Mouse (Mus musculus) CH12.LX (cell line): ENCODE data around the gene Ccdc92. TPM values are rescaled to one million over a fixed set of nuclear protein-coding genes. Genes with fewer than 3 reads are reported as not detected.

ENCODE experiments used
- DNase-seq: peaks from one replicate; pipeline ENCODE4 v3.0.0-alpha.2; 2013; ENCODE audit errors: extremely low read depth
- H3K27ac ChIP-seq: 2 replicates; pipeline ENCODE4 v1.5.1; 2012; ENCODE audit warnings: low read depth, mild to moderate bottlenecking, control low read depth, moderate library complexity; ENCODE audit not compliant: insufficient read depth
- H3K27me3 ChIP-seq: replicated peaks from 2 replicates; pipeline ENCODE3; 2012; ENCODE audit warnings: inconsistent platforms
- H3K36me3 ChIP-seq, 2 experiments: replicated peaks in 1 of 2; 2 replicates each; pipeline versions ENCODE3 to v1.6.1; 2012; ENCODE audit warnings: inconsistent platforms in 1 of 2, low read length in 1 of 2, mild to moderate bottlenecking in 1 of 2, mixed read lengths in 1 of 2, moderate library complexity in 1 of 2; ENCODE audit not compliant: control insufficient read depth in 1 of 2, insufficient read depth in 1 of 2
- H3K4me1 ChIP-seq, 2 experiments: 2 replicates each; pipeline ENCODE4 v1.6.1; 2012; ENCODE audit warnings: inconsistent platforms in 1 of 2, moderate library complexity in 1 of 2; ENCODE audit not compliant: insufficient read depth in 2 of 2, control insufficient read depth in 1 of 2
- H3K4me2 ChIP-seq: 2 replicates; pipeline ENCODE4 v1.6.1; 2012; ENCODE audit warnings: low read depth, mild to moderate bottlenecking, control low read depth; ENCODE audit not compliant: poor library complexity, insufficient read depth, severe bottlenecking
- H3K4me3 ChIP-seq, 3 experiments: fragments of 150-350 bp in 1 of 3; sonication (generic) in 1 of 3; replicated peaks in 1 of 3; 2 replicates each; pipeline versions ENCODE3 to v1.5.1; 2011 to 2012; ENCODE audit warnings: low read depth in 2 of 3, low read length in 2 of 3, mild to moderate bottlenecking in 2 of 3, moderate library complexity in 2 of 3, control low read depth in 1 of 3, improper control_type of control experiment in 1 of 3, inconsistent platforms in 1 of 3, mixed read lengths in 1 of 3; ENCODE audit not compliant: poor library complexity in 1 of 3
- H3K79me2 ChIP-seq: replicated peaks from 2 replicates; pipeline ENCODE4 v1.6.1; 2012; ENCODE audit warnings: mild to moderate bottlenecking, moderate library complexity; ENCODE audit not compliant: control insufficient read depth, poor library complexity, insufficient read depth, severe bottlenecking; ENCODE audit errors: extremely low read depth
- H3K9ac ChIP-seq: 2 replicates; pipeline ENCODE4 v1.6.1; 2012; ENCODE audit warnings: low read depth, mild to moderate bottlenecking, control low read depth, moderate library complexity; ENCODE audit not compliant: insufficient read depth
- H3K9me3 ChIP-seq: replicated peaks from 2 replicates; pipeline ENCODE3; 2012; ENCODE audit warnings: low read length, inconsistent platforms, mixed read lengths
- BHLHE40 ChIP-seq: IDR thresholded peaks from 2 replicates; pipeline ENCODE4 v1.6.1; 2011; ENCODE audit warnings: mild to moderate bottlenecking, low read depth, low read length, improper control_type of control experiment
- CHD2 ChIP-seq: IDR thresholded peaks from 2 replicates; pipeline ENCODE4 v1.6.1; 2011; ENCODE audit warnings: low read length, improper control_type of control experiment
- CTCF ChIP-seq, 2 experiments: IDR thresholded peaks in 1 of 2; conservative IDR thresholded peaks in 1 of 2; 2 replicates each; pipeline ENCODE4 v1.5.1; 2011 to 2012; ENCODE audit warnings: low read depth in 2 of 2, low read length in 2 of 2, improper control_type of control experiment in 1 of 2, inconsistent platforms in 1 of 2, mild to moderate bottlenecking in 1 of 2, moderate library complexity in 1 of 2
- E2F4 ChIP-seq: IDR thresholded peaks from 2 replicates; pipeline ENCODE4 v1.6.1; 2011; ENCODE audit warnings: low read depth, low read length, improper control_type of control experiment; ENCODE audit not compliant: insufficient replicate concordance
- ELF1 ChIP-seq: IDR thresholded peaks from 2 replicates; pipeline ENCODE4 v1.6.1; 2014; ENCODE audit warnings: low read depth, mild to moderate bottlenecking, inconsistent platforms, low read length, improper control_type of control experiment
- GABPA ChIP-seq: IDR thresholded peaks from 2 replicates; pipeline ENCODE4 v1.6.1; 2012; ENCODE audit warnings: low read depth, low read length, improper control_type of control experiment, inconsistent platforms; ENCODE audit not compliant: insufficient replicate concordance
- IRF4 ChIP-seq: IDR thresholded peaks from 2 replicates; pipeline ENCODE4 v1.6.1; 2014; ENCODE audit warnings: low read depth, mild to moderate bottlenecking, inconsistent platforms, low read length, improper control_type of control experiment
- JUND ChIP-seq: conservative IDR thresholded peaks from 2 replicates; pipeline ENCODE4 v1.6.1; 2011; ENCODE audit warnings: low read depth, low read length, improper control_type of control experiment
- MAX ChIP-seq: IDR thresholded peaks from 2 replicates; pipeline ENCODE4 v1.6.1; 2011; ENCODE audit warnings: low read length, improper control_type of control experiment
- MAZ ChIP-seq: IDR thresholded peaks from 2 replicates; pipeline ENCODE4 v1.6.1; 2012; ENCODE audit warnings: low read depth, mild to moderate bottlenecking, inconsistent platforms, low read length, improper control_type of control experiment, moderate library complexity
- MXI1 ChIP-seq: IDR thresholded peaks from 2 replicates; pipeline ENCODE4 v1.6.1; 2011; ENCODE audit warnings: mild to moderate bottlenecking, low read depth, low read length, improper control_type of control experiment
- MYC ChIP-seq: IDR thresholded peaks from 2 replicates; pipeline ENCODE4 v1.6.1; 2011; ENCODE audit warnings: low read depth, mild to moderate bottlenecking, improper control_type of control experiment, low read length
- POLR2A ChIP-seq: IDR thresholded peaks from 2 replicates; pipeline ENCODE4 v1.6.1; 2011; ENCODE audit warnings: low read depth, mild to moderate bottlenecking, improper control_type of control experiment, low read length
- SIN3A ChIP-seq: IDR thresholded peaks from 2 replicates; pipeline ENCODE4 v1.6.1; 2012; ENCODE audit warnings: low read length, improper control_type of control experiment, inconsistent platforms
- TCF12 ChIP-seq: IDR thresholded peaks from 2 replicates; pipeline ENCODE4 v1.6.1; 2014; ENCODE audit warnings: low read depth, mild to moderate bottlenecking, inconsistent platforms, low read length, improper control_type of control experiment
- USF2 ChIP-seq: conservative IDR thresholded peaks from 2 replicates; pipeline ENCODE4 v1.6.1; 2011; ENCODE audit warnings: low read depth, low read length, improper control_type of control experiment
- ZC3H11A ChIP-seq: IDR thresholded peaks from 2 replicates; pipeline ENCODE4 v1.6.1; 2012; ENCODE audit warnings: low read depth, mild to moderate bottlenecking, inconsistent platforms, low read length, improper control_type of control experiment
- ZMIZ1 ChIP-seq: IDR thresholded peaks from 2 replicates; pipeline ENCODE4 v1.6.1; 2012; ENCODE audit warnings: low read depth, mild to moderate bottlenecking, inconsistent platforms, low read length, improper control_type of control experiment
- dilution Hi-C: fragments of 300-500 bp; cut with MboI; formaldehyde crosslinking; loops from 2 replicates; pipeline ENCODE4 v1.14.3; 2020; ENCODE audit warnings: low sequenced_read_pairs; ENCODE audit not compliant: extremely low pct_unique_long_range_greater_than_20kb, extremely low pct_ligation_motif_present
- in situ Hi-C: fragments of 300-500 bp; cut with MboI; formaldehyde crosslinking; loops from 3 replicates; pipeline ENCODE4 v1.14.3; 2019; ENCODE audit warnings: low sequenced_read_pairs, low pct_ligation_motif_present, low pct_unique_long_range_greater_than_20kb, mixed read lengths
- polyA plus RNA-seq: library from polyadenylated mRNA; unstranded; fragments of >175 nt; gene quantifications from 2 replicates; pipeline ENCODE4 v1.2.1, GENCODE M21; 2012; ENCODE audit warnings: low read depth; ENCODE audit not compliant: insufficient read length
- total RNA-seq, 2 experiments: library from RNA; depleted of rRNA; stranded (reverse); fragments of 300-350 nt in 1 of 2; fragments of >200 nt in 1 of 2; gene quantifications; 2 replicates each; pipeline ENCODE4 v1.2.3; 2012 to 2014

Ccdc92 gene
- total and polyA plus RNA-seq, 3 experiments: 0.75 to 1.4 (median 0.76) TPM

DNA sequence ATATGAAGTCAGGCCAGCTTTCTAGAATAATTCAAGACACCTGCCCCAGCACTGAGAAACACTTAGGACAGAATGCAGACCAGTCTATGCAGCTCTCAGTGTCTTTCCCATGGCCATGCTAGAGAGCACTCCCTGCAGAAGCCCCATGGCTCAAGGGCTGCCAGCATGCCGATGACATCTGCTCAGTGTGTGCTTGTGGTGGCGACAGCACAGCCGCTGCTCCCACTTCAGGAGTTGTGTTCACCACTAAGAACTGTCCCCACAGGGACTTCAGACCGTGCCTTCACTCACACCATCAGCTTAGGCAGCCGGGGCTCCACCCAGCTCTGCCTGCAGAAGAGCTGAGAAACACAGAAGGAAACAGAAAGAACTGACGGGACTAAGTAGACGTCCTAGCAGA is 22.0 kb downstream of the Ccdc92 start:
- Histone ChIP-seq H3K79me2 (no peaks in the 10 kb centered on the region), H3K36me3 (peaks cover 0 to 5% of the 10 kb centered on the region in 2 experiments), H3K9me3 (no peaks in the 10 kb centered on the region), H3K9ac (no peak overlapping the region)
- no peak for DNase-seq
- dilution Hi-C loops: no loop called here
- TF ChIP-seq MYC (no peak), IRF4 (no peak), TCF12 (no peak), CTCF (conservative IDR thresholded peaks at IDR 0.05 in 1 of 2, IDR thresholded peaks at IDR 0.05 in 1 of 2; ENCODE audit: low read depth in 2 of 2, low read length in 2 of 2) (no peak), ELF1 (no peak), SIN3A (no peak), JUND (no peak), MAZ (no peak), BHLHE40 (no peak), ZMIZ1 (no peak), ZC3H11A (no peak), CHD2 (no peak), E2F4 (no peak), USF2 (no peak), MAX (no peak), POLR2A (no peak)
- TF ChIP-seq, all 38 proteins: peak for 0
- H3K4me3 ChIP-seq: no peak overlapping the region
- no peak overlapping the region for H3K27ac ChIP-seq
- no peak overlapping the region for H3K4me2 ChIP-seq
- in situ Hi-C loops: no loop called here
- no peaks in the 10 kb centered on the region; a peak in 1 of 4 replicates for H3K4me1 ChIP-seq
- H3K27me3 ChIP-seq: no peaks in the 10 kb centered on the region

DNA sequence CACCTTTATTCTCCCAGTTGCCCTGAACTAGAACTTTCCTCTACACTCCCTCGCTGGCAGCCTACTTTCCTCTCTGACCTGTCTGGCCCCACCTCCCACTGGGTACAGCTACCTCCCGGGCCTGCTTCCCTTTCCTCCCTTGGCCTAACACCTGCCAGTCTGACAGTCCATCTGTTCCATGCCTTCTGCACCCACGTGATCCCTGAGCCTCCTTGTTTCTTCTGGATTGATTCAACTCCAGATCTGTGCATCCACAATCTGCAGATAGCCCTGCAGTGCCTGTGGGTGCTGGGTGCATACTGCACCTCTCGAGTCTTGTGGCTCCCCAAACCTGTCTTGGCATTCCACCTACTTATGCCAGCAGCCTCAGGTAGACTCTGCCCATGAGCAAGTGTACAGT is 25.6 kb downstream of the Ccdc92 start:
- in situ Hi-C loops: no loop called here
- dilution Hi-C loops: no loop called here

More for the DNA sequence above, 25.6 kb downstream of the Ccdc92 start:
- no peaks in the 10 kb centered on the region for H3K27me3 ChIP-seq
- no peaks in the 10 kb centered on the region for H3K9me3 ChIP-seq
- no peak for DNase-seq
- H3K27ac ChIP-seq: no peak overlapping the region
- no peak overlapping the region for H3K4me3 ChIP-seq
- H3K79me2 ChIP-seq: no peaks in the 10 kb centered on the region
- TF ChIP-seq MAZ (no peak), MXI1 (no peak), JUND (no peak), GABPA (no peak), CTCF (conservative IDR thresholded peaks at IDR 0.05 in 1 of 2, IDR thresholded peaks at IDR 0.05 in 1 of 2; ENCODE audit: low read depth in 2 of 2, low read length in 2 of 2) (no peak), CHD2 (no peak), MAX (no peak), POLR2A (no peak)
- no peak overlapping the region for H3K9ac ChIP-seq
- no peak overlapping the region for H3K4me2 ChIP-seq
- H3K4me1 ChIP-seq: no peaks in the 10 kb centered on the region
- H3K36me3 ChIP-seq: peaks cover 0 to 6% of the 10 kb centered on the region in 2 experiments
